Mouse (Mus musculus) activated CD4-positive, CD25-positive, alpha-beta regulatory T cell, adult 4 months (primary cell): ENCODE measurements around the gene Proser3. TPM values are rescaled to one million over a fixed set of nuclear protein-coding genes. Genes with fewer than 3 reads are reported as not detected.

Source experiments
- ATAC-seq: one replicate; pipeline ENCODE4 v1.8.0; 2017
- polyA plus RNA-seq, 2 experiments: library from polyadenylated mRNA; unstranded; fragments of 100-300 nt; shearing (Covaris generic); gene quantifications; one replicate each; pipeline ENCODE4 v1.2.1; 2017

Proser3 gene
- polyA plus RNA-seq, 2 experiments from 2014 or later: 2.5 to 4.8 TPM

GRCm38 (mm10) chr7:30572969-30573368 lies 20.9 kb upstream of the Proser3 start:
- no peak for ATAC-seq

- no peak for ATAC-seq
These were observed 20.3 kb upstream of the Proser3 start for GRCm38 (mm10) chr7:30572389-30572788.

GRCm38 (mm10) chr7:30567555-30567954 lies 15.5 kb upstream of the Proser3 start:
- no peak for ATAC-seq

- ATAC-seq: no peak
These were observed 13.9 kb upstream of the Proser3 start for GRCm38 (mm10) chr7:30566033-30566432.

- ATAC-seq: peak; percentile 56
These were observed 13.0 kb upstream of the Proser3 start, which contains the start of gene Igflr1 for GRCm38 (mm10) chr7:30564970-30565571. Gene Igflr1 (plus strand): TSS chr7:30565427.

- peak; percentile 50 for ATAC-seq
These were observed 11.8 kb upstream of the Proser3 start for GRCm38 (mm10) chr7:30563906-30564280.

- ATAC-seq: peak; percentile 55
These were observed 11.2 kb upstream of the Proser3 start, which contains the start of the genes U2af1l4, Gm49396 and Psenen for GRCm38 (mm10) chr7:30563117-30563905. Gene U2af1l4 (plus strand): TSS chr7:30563301. Gene Gm49396 (plus strand): TSS chr7:30563344. Gene Psenen (minus strand): TSS chr7:30563627.

- no peak for ATAC-seq
These were observed 10.5 kb upstream of the Proser3 start for GRCm38 (mm10) chr7:30562526-30563116.

GRCm38 (mm10) chr7:30560296-30560695 lies 8.2 kb upstream of the Proser3 start:
- no peak for ATAC-seq

- ATAC-seq: peak; percentile 72
These were observed 7.4 kb upstream of the Proser3 start, which contains the start of gene Lin37 for GRCm38 (mm10) chr7:30559443-30559954. Gene Lin37 (minus strand): TSS chr7:30559838.

GRCm38 (mm10) chr7:30558656-30559442 lies 6.8 kb upstream of the Proser3 start:
- no peak for ATAC-seq

- no peak for ATAC-seq
These were observed 5.9 kb upstream of the Proser3 start for GRCm38 (mm10) chr7:30557901-30558514.

GRCm38 (mm10) chr7:30556894-30557536 lies 4.9 kb upstream of the Proser3 start:
- no peak for ATAC-seq

- no peak for ATAC-seq
These were observed 1.9 kb upstream of the Proser3 start for GRCm38 (mm10) chr7:30553810-30554584.

- ATAC-seq: no peak
These were observed 1.0 kb upstream of the Proser3 start for GRCm38 (mm10) chr7:30553021-30553589.

- peak; percentile 61 for ATAC-seq
These were observed 526 bp downstream of the Proser3 start for GRCm38 (mm10) chr7:30551445-30552101.

- ATAC-seq: no peak
These were observed 1.5 kb downstream of the Proser3 start for GRCm38 (mm10) chr7:30550603-30551002.

- no peak for ATAC-seq
These were observed 2.2 kb downstream of the Proser3 start for GRCm38 (mm10) chr7:30549880-30550279.

- no peak for ATAC-seq
These were observed 7.8 kb downstream of the Proser3 start for GRCm38 (mm10) chr7:30544327-30544726.

GRCm38 (mm10) chr7:30540572-30540971 lies 11.5 kb downstream of the Proser3 start:
- ATAC-seq: no peak
